Mouse (Mus musculus) neural tube, postnatal 0 days (tissue): ENCODE results near the gene Acot11. TPM values are rescaled to one million over a fixed set of nuclear protein-coding genes. Genes with fewer than 3 reads are reported as not detected.

ENCODE experiments used
- polyA plus RNA-seq: library from polyadenylated mRNA; unstranded; fragments of >200 nt; fragmentation: Nextera tagmentation; extraction: Ambion mirVana; gene quantifications from 2 replicates; pipeline ENCODE4 v1.2.1, GENCODE M21; 2015

The Acot11 gene
- 5.4 and 5.9 TPM in 2 replicates for polyA plus RNA-seq

DNA sequence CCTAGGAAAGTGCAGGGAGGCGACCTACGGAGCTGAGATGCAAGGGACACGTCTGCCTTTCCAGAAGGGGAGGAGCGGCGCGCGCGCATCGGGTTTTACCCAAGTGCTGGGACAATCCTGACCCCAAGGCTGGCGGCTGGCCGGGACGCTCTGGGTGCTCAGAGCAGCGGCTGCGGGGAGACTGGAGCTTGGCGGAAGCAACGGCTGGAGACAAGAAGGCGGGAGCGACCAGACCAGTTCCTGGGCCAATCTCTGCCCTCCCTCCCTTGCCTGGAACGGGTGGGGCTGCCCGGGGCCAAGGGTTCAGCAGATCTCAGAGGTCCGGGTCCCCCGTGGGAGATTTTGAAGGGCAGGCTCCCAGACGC is at the start of gene Acot11:
TSS of gene Acot11 (minus strand) at position 89 of the 365 bp plus-strand sequence.

DNA sequence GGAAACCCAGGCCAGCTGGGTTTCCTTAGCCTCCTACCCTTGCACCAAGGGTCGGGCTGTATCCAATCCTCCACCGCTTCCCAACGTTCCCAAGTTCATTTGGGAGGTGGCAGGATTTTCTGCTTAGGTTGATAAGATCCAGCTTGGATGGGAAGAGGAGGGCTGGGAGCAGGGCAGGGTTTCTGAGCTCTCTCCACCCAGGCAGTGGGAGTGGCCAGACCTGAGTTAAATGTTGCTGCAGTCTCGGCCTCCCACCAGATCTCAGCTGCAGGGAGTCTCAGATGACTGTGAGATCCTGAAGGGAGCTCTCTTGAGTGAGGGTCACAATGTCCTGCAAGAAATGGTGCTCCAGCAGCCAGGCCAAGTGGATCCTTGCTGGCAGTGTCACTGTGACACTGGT is 71.2 kb downstream of the Acot11 start, which contains the start of gene Fam151a:
TSS of gene Fam151a (plus strand) at position 254 of the 400 bp plus-strand sequence.

DNA sequence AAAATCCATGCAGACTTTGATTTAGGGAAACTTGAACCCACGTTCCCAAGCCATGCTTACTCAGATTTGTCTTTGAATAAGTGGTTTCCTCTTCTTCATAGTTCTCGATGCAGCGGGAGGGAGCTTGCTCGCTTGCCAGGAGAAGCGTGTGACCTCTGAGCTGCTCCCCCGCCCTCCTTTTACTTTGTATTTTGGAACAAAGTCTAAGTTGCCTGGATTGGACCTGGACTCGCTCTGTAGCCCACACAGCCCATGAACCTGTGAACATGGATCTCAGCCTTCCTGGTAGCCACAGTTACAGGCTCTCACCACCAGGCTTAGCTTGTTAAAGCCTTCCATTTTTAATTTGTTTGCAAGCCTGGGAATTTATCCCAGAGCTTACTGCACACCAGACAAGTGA is 74.0 kb downstream of the Acot11 start, which contains the start of gene Mroh7:
TSS of gene Mroh7 (minus strand) at position 112 of the 400 bp plus-strand sequence.

Other genes with a start within 250 kb of the Acot11 start
- 10.4 and 10.7 TPM in 2 replicates for gene Dhcr24, start 244.0 kb downstream of the Acot11 start, polyA plus RNA-seq
- not detected in 2 replicates for gene Lexm, start 187.8 kb downstream of the Acot11 start, polyA plus RNA-seq
- gene Ttc22, start 182.6 kb downstream of the Acot11 start, polyA plus RNA-seq: 1.0 and 1.5 TPM in 2 replicates
- gene Pars2, start 153.9 kb downstream of the Acot11 start, polyA plus RNA-seq: 6.8 and 7.1 TPM in 2 replicates
- gene Ttc4, start 126.1 kb downstream of the Acot11 start, polyA plus RNA-seq: 84.3 and 104 TPM in 2 replicates
- gene Mroh7, start 74.1 kb downstream of the Acot11 start, polyA plus RNA-seq: 0.43 and 0.52 TPM in 2 replicates
- gene Fam151a, start 71.1 kb downstream of the Acot11 start, polyA plus RNA-seq: 0.19 TPM in 1 of 2 replicates, not detected in the other
- gene Ssbp3, start 105.7 kb upstream of the Acot11 start, polyA plus RNA-seq: 92.5 and 103 TPM in 2 replicates